Mouse (Mus musculus) brain, embryonic 14.5 days (tissue): ENCODE measurements around the gene 1110059E24Rik.

Experiments used
- CTCF ChIP-seq: fragments of 200-500 bp; IDR thresholded peaks from 2 replicates; pipeline ENCODE4 v1.5.1; 2012; ENCODE audit warnings: inconsistent platforms, mild to moderate bottlenecking, moderate library complexity, borderline replicate concordance; ENCODE audit not compliant: insufficient read depth, insufficient read length; ENCODE audit errors: extremely low read depth
- POLR2A ChIP-seq: fragments of 200-500 bp; IDR thresholded peaks from 2 replicates; pipeline ENCODE4 v1.6.1; 2012; ENCODE audit warnings: mild to moderate bottlenecking, inconsistent platforms, borderline replicate concordance; ENCODE audit not compliant: poor library complexity, insufficient read depth, insufficient read length, severe bottlenecking; ENCODE audit errors: extremely low read depth

GRCm38 (mm10) chr19:21577443-21577842 lies 75.3 kb downstream of the 1110059E24Rik start:
- TF ChIP-seq POLR2A (no peak), CTCF (no peak)
